Comparison of ENCODE assay signal across 8 mouse cellular contexts in genomic region chr9:94696539-94697079, GRCm38 (mm10). TPM values are rescaled to one million over a fixed set of nuclear protein-coding genes. Genes with fewer than 3 reads are reported as not detected.
DNase-seq lines count a peak whose midpoint lies in the region; ATAC-seq and TF ChIP-seq lines count a peak whose summit lies in the region.

No protein-coding gene starts in this region.

- no peak for TF ChIP-seq CTCF in left cerebral cortex, adult 2 months (IDR thresholded peaks at IDR 0.05)

- H3K27me3 ChIP-seq in lung, embryonic 15.5 days: no peaks in the 10 kb centered on the region
- no peaks in the 10 kb centered on the region for H3K27me3 ChIP-seq in forebrain, embryonic 10.5 days (ENCODE audit: poor library complexity, severe bottlenecking)
- H3K27me3 ChIP-seq in midbrain, embryonic 16.5 days (ENCODE audit: control insufficient read depth, insufficient read depth, low read depth, low read length): no peaks in the 10 kb centered on the region

- H3K4me2 ChIP-seq in lung, embryonic 15.5 days: no peak overlapping the region
- no peak overlapping the region for H3K4me2 ChIP-seq in midbrain, embryonic 16.5 days (ENCODE audit: low read length)

- H3K36me3 ChIP-seq in lung, embryonic 15.5 days: no peaks in the 10 kb centered on the region
- H3K36me3 ChIP-seq in forebrain, embryonic 10.5 days (replicated peaks): no peaks in the 10 kb centered on the region
- no peaks in the 10 kb centered on the region for H3K36me3 ChIP-seq in midbrain, embryonic 16.5 days (ENCODE audit: control insufficient read depth, insufficient read depth, low read length)

- H3K4me3 ChIP-seq in lung, embryonic 15.5 days: no peak overlapping the region
- no peak overlapping the region for H3K4me3 ChIP-seq in left cerebral cortex, adult 2 months
- H3K4me3 ChIP-seq in forebrain, embryonic 10.5 days: no peak overlapping the region
- no peak overlapping the region for H3K4me3 ChIP-seq in midbrain, embryonic 16.5 days (ENCODE audit: low read depth, low read length)

- no peak overlapping the region for H3K9ac ChIP-seq in lung, embryonic 15.5 days
- H3K9ac ChIP-seq in midbrain, embryonic 16.5 days (ENCODE audit: low read depth, low read length): no peak overlapping the region

- peak; percentile 11 for DNase-seq in ovary, adult 18-20 months (ENCODE audit: low spot score)
- no peak for DNase-seq in ovary, postnatal 10 days (ENCODE audit: low spot score)
- DNase-seq in thymus, postnatal 25 days: peak; percentile 28
- DNase-seq in left cerebral cortex, adult 2 months (ENCODE audit: extremely low spot score in 1 of 2, low spot score in 2 of 2): no peak
- DNase-seq in forebrain, embryonic 10.5 days (ENCODE audit: extremely low spot score, low spot score): no peak

- ATAC-seq in erythroid progenitor cell, adult 5-6 weeks (replicated peaks; ENCODE audit: low FRiP score, poor library complexity, severe bottlenecking): peak; percentile 61
- peak; percentile 72; the same call in 1 of the 2 replicates for ATAC-seq in lung, embryonic 15.5 days (ENCODE audit: borderline replicate concordance, extremely low read depth, low FRiP score, low TSS enrichment)
- ATAC-seq in midbrain, embryonic 16.5 days: no peak

- intact Hi-C loops in left cerebral cortex, adult 2 months (cut with DNase I): no loop called here

- WGBS in lung, embryonic 15.5 days: 15% methylated on average over 9 of the region's 9 CpGs
- WGBS in forebrain, embryonic 10.5 days: 79% methylated on average over 9 of the region's 9 CpGs
- WGBS in midbrain, embryonic 16.5 days: 76% methylated on average over 9 of the region's 9 CpGs

- H3K27ac ChIP-seq in lung, embryonic 15.5 days: no peak overlapping the region
- H3K27ac ChIP-seq in left cerebral cortex, adult 2 months: no peak overlapping the region
- H3K27ac ChIP-seq in forebrain, embryonic 10.5 days: no peak overlapping the region
- H3K27ac ChIP-seq in midbrain, embryonic 16.5 days (ENCODE audit: low read length): no peak overlapping the region

- H3K9me3 ChIP-seq in lung, embryonic 15.5 days: no peaks in the 10 kb centered on the region
- H3K9me3 ChIP-seq in forebrain, embryonic 10.5 days: no peaks in the 10 kb centered on the region
- H3K9me3 ChIP-seq in midbrain, embryonic 16.5 days (replicated peaks; ENCODE audit: control insufficient read depth, low read length, poor library complexity, severe bottlenecking): no peaks in the 10 kb centered on the region

- H3K4me1 ChIP-seq in lung, embryonic 15.5 days: peaks cover 14% of the 10 kb centered on the region
- peaks cover 19% of the 10 kb centered on the region for H3K4me1 ChIP-seq in forebrain, embryonic 10.5 days
- H3K4me1 ChIP-seq in midbrain, embryonic 16.5 days (ENCODE audit: control insufficient read depth, insufficient read depth, low read length): no peaks in the 10 kb centered on the region; the same call in none of the 2 replicates

RNA-seq across cellular contexts. Expression of gene Slc9a9, which starts 26.9 kb away (rescaled TPM):
- 5.4 and 7.9 TPM in 2 replicates for total RNA-seq in erythroid progenitor cell, adult 5-6 weeks (2015; ENCODE audit: low replicate concordance)
- total RNA-seq in erythroid progenitor cell, adult 5-6 weeks (2017; ENCODE audit: low replicate concordance): 3.5 and 13.0 TPM in 2 replicates
- polyA plus RNA-seq in lung, embryonic 15.5 days (2015; fragmentation: Nextera tagmentation; extraction: Ambion mirVana): 3.9 and 4.3 TPM in 2 replicates
- 10 to 100 TPM; 23.1 to 23.7 TPM for total RNA-seq in left cerebral cortex, adult 2 months (2021)
- 0.91 and 1.2 TPM in 2 replicates for polyA plus RNA-seq in forebrain, embryonic 10.5 days (2016; fragmentation: Nextera tagmentation; extraction: Ambion mirVana)
- polyA plus RNA-seq in midbrain, embryonic 16.5 days (2015; fragmentation: Nextera tagmentation; extraction: Ambion mirVana): 6.6 and 7.4 TPM in 2 replicates

Comparison
In these comparisons a context has a peak if more than half of its experiments do, and no peak if none do; other contexts are left out.
1. DNase-seq: peak in ovary, adult 18-20 months (single experiment) and thymus, postnatal 25 days (single experiment); none in ovary, postnatal 10 days (single experiment), left cerebral cortex, adult 2 months (0 of 2) and forebrain, embryonic 10.5 days (single experiment).